Mouse (Mus musculus): ENCODE data around the gene Ankrd55. TPM values are rescaled to one million over a fixed set of nuclear protein-coding genes. Genes with fewer than 3 reads are reported as not detected.

Ankrd55 gene
- polyA plus RNA-seq, 1 experiment from 2014 or later = 2.3 TPM

- no peaks in the 10 kb centered on the region for H3K27me3 ChIP-seq (ENCODE audit: control insufficient read depth, insufficient read depth, low read length)
- 85% methylated on average over 4 of the region's 4 CpGs for WGBS
- no peak overlapping the region for H3K9ac ChIP-seq (ENCODE audit: low read length)
- H3K9me3 ChIP-seq (ENCODE audit: control insufficient read depth, low read length) = no peaks in the 10 kb centered on the region
- ATAC-seq (ENCODE audit: low FRiP score) = no peak
- no peak overlapping the region for H3K4me3 ChIP-seq (ENCODE audit: low read depth, low read length)
- no peaks in the 10 kb centered on the region for H3K36me3 ChIP-seq (ENCODE audit: control insufficient read depth, insufficient read depth, low read length)
- H3K4me2 ChIP-seq = no peak overlapping the region
- no peak for DNase-seq (ENCODE audit: low spot score, missing footprints)
- no peak overlapping the region for H3K27ac ChIP-seq (ENCODE audit: low read depth, low read length)
- H3K4me1 ChIP-seq (ENCODE audit: control insufficient read depth, insufficient read depth, low read length) = no peaks in the 10 kb centered on the region
Observed at GRCm38 (mm10) chr13:112366321-112367029, 78.2 kb downstream of the Ankrd55 start.

- no peaks in the 10 kb centered on the region for H3K36me3 ChIP-seq (ENCODE audit: control insufficient read depth, insufficient read depth, low read length)
- no peak overlapping the region for H3K27ac ChIP-seq (ENCODE audit: low read depth, low read length)
- no peaks in the 10 kb centered on the region for H3K4me1 ChIP-seq (ENCODE audit: control insufficient read depth, insufficient read depth, low read length)
- DNase-seq (ENCODE audit: low spot score, missing footprints) (peak; percentile 60), ATAC-seq (ENCODE audit: low FRiP score) (no peak)
- no peaks in the 10 kb centered on the region for H3K9me3 ChIP-seq (ENCODE audit: control insufficient read depth, low read length)
- H3K27me3 ChIP-seq (ENCODE audit: control insufficient read depth, insufficient read depth, low read length) = no peaks in the 10 kb centered on the region
- WGBS = 95% methylated on average over 4 of the region's 4 CpGs
- H3K9ac ChIP-seq (ENCODE audit: low read length) = no peak overlapping the region
- no peak overlapping the region for H3K4me2 ChIP-seq
- no peak overlapping the region for H3K4me3 ChIP-seq (ENCODE audit: low read depth, low read length)
Observed at GRCm38 (mm10) chr13:112371729-112372128, 83.5 kb downstream of the Ankrd55 start.

GRCm38 (mm10) chr13:112375766-112376165 lies 87.5 kb downstream of the Ankrd55 start:
- DNase-seq (ENCODE audit: low spot score, missing footprints) (peak; percentile 45), ATAC-seq (ENCODE audit: low FRiP score) (no peak)
- H3K4me3 ChIP-seq (ENCODE audit: low read depth, low read length) = no peak overlapping the region
- H3K4me1 ChIP-seq (ENCODE audit: control insufficient read depth, insufficient read depth, low read length) = no peaks in the 10 kb centered on the region
- WGBS = 44% methylated on average over 8 of the region's 8 CpGs
- no peaks in the 10 kb centered on the region for H3K36me3 ChIP-seq (ENCODE audit: control insufficient read depth, insufficient read depth, low read length)
- no peak overlapping the region for H3K9ac ChIP-seq (ENCODE audit: low read length)
- H3K27me3 ChIP-seq (ENCODE audit: control insufficient read depth, insufficient read depth, low read length) = no peaks in the 10 kb centered on the region
- H3K4me2 ChIP-seq = no peak overlapping the region
- no peak overlapping the region for H3K27ac ChIP-seq (ENCODE audit: low read depth, low read length)
- no peaks in the 10 kb centered on the region for H3K9me3 ChIP-seq (ENCODE audit: control insufficient read depth, low read length)

DNA sequence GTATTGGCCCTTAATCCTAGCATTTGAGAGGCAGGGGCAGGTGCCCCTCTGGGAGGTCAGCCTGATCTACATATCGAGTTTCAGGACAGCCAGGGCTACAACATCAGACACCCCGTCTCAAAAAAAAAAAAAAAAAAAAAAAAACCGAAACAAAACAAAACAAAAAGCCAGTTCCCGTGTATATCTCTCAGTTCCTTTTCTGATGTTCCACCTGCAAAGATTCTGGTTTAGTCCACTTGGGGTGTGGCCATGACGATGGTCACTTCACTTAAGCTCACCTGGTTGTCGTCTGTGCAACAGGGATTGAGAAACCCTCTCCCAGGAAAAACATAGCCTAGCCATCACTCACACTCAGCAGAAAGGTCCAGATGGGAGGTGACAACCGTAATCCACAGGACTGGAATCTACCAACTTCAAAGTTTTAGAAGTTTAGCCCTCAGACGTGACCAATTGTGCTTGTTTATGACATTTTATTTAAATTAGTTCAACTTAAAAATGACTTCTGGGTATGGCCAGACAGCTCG lies 90.6 kb downstream of the Ankrd55 start:
- Histone ChIP-seq H3K27ac (ENCODE audit: low read depth, low read length) (no peak overlapping the region), H3K9ac (ENCODE audit: low read length) (no peak overlapping the region), H3K27me3 (ENCODE audit: control insufficient read depth, insufficient read depth, low read length) (no peaks in the 10 kb centered on the region), H3K9me3 (ENCODE audit: control insufficient read depth, low read length) (no peaks in the 10 kb centered on the region), H3K4me2 (no peak overlapping the region), H3K4me3 (ENCODE audit: low read depth, low read length) (no peak overlapping the region), H3K4me1 (ENCODE audit: control insufficient read depth, insufficient read depth, low read length) (no peaks in the 10 kb centered on the region), H3K36me3 (ENCODE audit: control insufficient read depth, insufficient read depth, low read length) (no peaks in the 10 kb centered on the region)
- ATAC-seq (ENCODE audit: low FRiP score) (no peak), DNase-seq (ENCODE audit: low spot score, missing footprints) (peak; percentile 70)
- 81% methylated on average over 9 of the region's 9 CpGs for WGBS

DNA sequence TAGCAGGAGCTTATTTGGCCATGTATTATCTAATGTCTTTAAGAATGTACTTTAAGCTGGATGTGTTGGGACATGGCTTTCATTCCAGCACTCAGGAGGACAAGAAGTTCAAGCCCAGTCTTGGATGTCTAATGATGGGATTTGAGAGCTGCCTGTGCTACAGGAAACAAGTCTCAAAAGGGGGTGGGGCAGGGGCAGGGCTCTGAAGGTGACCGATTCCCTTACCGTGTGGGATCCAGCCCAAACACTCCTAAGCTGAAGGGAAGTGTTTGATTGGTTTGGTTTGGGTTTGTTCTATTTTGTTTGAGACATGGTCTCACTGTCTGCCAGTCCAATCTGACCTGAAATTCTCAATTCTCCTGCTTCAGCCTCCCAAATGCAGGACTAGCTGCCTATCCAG lies 93.2 kb downstream of the Ankrd55 start:
- H3K4me3 ChIP-seq (ENCODE audit: low read depth, low read length) = no peak overlapping the region
- H3K9ac ChIP-seq (ENCODE audit: low read length) = no peak overlapping the region
- DNase-seq (ENCODE audit: low spot score, missing footprints) = peak; percentile 67
- H3K36me3 ChIP-seq (ENCODE audit: control insufficient read depth, insufficient read depth, low read length) = no peaks in the 10 kb centered on the region
- no peak for ATAC-seq (ENCODE audit: low FRiP score)
- H3K9me3 ChIP-seq (ENCODE audit: control insufficient read depth, low read length) = no peaks in the 10 kb centered on the region
- 82% methylated on average over 2 of the region's 2 CpGs for WGBS
- H3K27me3 ChIP-seq (ENCODE audit: control insufficient read depth, insufficient read depth, low read length) = no peaks in the 10 kb centered on the region
- H3K27ac ChIP-seq (ENCODE audit: low read depth, low read length) = no peak overlapping the region
- H3K4me1 ChIP-seq (ENCODE audit: control insufficient read depth, insufficient read depth, low read length) = no peaks in the 10 kb centered on the region
- no peak overlapping the region for H3K4me2 ChIP-seq

GRCm38 (mm10) chr13:112382457-112382856 lies 94.2 kb downstream of the Ankrd55 start:
- no peak overlapping the region for H3K9ac ChIP-seq (ENCODE audit: low read length)
- peak; percentile 78 for DNase-seq (ENCODE audit: low spot score, missing footprints)
- H3K4me2 ChIP-seq = no peak overlapping the region
- 72% methylated on average over 4 of the region's 4 CpGs for WGBS
- no peaks in the 10 kb centered on the region for H3K36me3 ChIP-seq (ENCODE audit: control insufficient read depth, insufficient read depth, low read length)
- no peak overlapping the region for H3K4me3 ChIP-seq (ENCODE audit: low read depth, low read length)
- no peak overlapping the region for H3K27ac ChIP-seq (ENCODE audit: low read depth, low read length)
- ATAC-seq (ENCODE audit: low FRiP score) = no peak
- no peaks in the 10 kb centered on the region for H3K9me3 ChIP-seq (ENCODE audit: control insufficient read depth, low read length)
- H3K4me1 ChIP-seq (ENCODE audit: control insufficient read depth, insufficient read depth, low read length) = no peaks in the 10 kb centered on the region
- no peaks in the 10 kb centered on the region for H3K27me3 ChIP-seq (ENCODE audit: control insufficient read depth, insufficient read depth, low read length)

DNA sequence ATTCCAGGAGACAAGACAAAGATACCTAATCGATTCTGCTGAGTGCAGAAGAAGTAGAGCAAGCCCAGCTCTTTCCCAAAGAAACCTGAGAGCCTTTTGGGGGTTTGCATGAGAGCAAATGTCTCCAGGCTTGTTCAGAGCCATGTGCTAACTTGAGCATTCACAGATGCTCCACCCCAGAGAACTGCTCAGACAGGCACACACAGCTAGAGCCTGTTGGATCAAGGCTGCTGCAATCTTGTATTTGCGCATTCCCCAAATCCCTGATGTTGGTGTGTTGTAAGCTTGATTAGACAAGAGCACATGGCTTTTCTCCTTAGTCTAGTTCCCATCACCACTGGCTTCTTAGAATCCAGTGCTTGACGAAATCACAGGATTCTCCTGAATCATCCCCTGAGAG lies 94.7 kb downstream of the Ankrd55 start:
- no peaks in the 10 kb centered on the region for H3K27me3 ChIP-seq (ENCODE audit: control insufficient read depth, insufficient read depth, low read length)
- DNase-seq (ENCODE audit: low spot score, missing footprints) (peak; percentile 73), ATAC-seq (ENCODE audit: low FRiP score) (no peak)
- H3K36me3 ChIP-seq (ENCODE audit: control insufficient read depth, insufficient read depth, low read length) = no peaks in the 10 kb centered on the region
- no peaks in the 10 kb centered on the region for H3K4me1 ChIP-seq (ENCODE audit: control insufficient read depth, insufficient read depth, low read length)
- no peak overlapping the region for H3K4me3 ChIP-seq (ENCODE audit: low read depth, low read length)
- no peak overlapping the region for H3K27ac ChIP-seq (ENCODE audit: low read depth, low read length)
- H3K9ac ChIP-seq (ENCODE audit: low read length) = no peak overlapping the region
- no peak overlapping the region for H3K4me2 ChIP-seq
- no peaks in the 10 kb centered on the region for H3K9me3 ChIP-seq (ENCODE audit: control insufficient read depth, low read length)
- 82% methylated on average over 3 of the region's 3 CpGs for WGBS

DNA sequence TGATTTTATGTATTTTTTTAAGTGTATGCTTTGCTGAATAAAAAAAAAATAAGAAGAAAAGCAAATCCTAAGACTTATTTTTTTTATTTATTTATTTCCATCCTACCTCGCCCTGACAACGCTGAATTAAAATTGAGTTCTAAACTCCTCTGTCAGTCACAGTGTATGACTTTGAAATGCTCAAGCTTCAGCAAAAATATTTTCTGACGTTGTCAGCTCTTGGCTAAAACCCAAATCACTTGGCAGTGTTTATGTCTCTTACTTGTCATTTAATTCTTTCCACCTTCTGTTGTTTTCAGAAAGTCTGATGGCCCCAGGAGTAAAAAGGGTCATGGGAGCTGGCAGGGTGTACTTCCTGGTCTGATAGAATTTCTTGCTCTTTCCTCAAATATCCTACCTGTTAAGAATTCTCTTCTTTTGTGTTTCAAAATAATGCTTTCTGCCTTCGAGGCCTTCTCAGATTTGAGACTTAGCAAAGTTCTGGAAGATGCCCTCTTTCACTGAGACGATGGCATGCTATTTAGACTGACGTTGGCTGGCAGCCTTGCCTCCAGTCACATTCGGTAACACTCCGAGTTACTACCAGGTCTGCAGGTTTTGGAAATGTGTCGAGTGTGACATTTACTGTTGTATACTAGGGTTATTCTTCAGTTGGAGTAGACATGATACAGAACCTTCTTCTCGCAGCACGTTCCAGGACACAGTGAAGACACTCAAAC lies 95.8 kb downstream of the Ankrd55 start:
- peak; percentile 67 for DNase-seq (ENCODE audit: low spot score, missing footprints)
- 85% methylated on average over 11 of the region's 11 CpGs for WGBS
- H3K9ac ChIP-seq (ENCODE audit: low read length) = no peak overlapping the region
- no peak overlapping the region for H3K4me3 ChIP-seq (ENCODE audit: low read depth, low read length)
- no peaks in the 10 kb centered on the region for H3K27me3 ChIP-seq (ENCODE audit: control insufficient read depth, insufficient read depth, low read length)
- H3K9me3 ChIP-seq (ENCODE audit: control insufficient read depth, low read length) = no peaks in the 10 kb centered on the region
- no peak for ATAC-seq (ENCODE audit: low FRiP score)
- H3K27ac ChIP-seq (ENCODE audit: low read depth, low read length) = no peak overlapping the region
- no peaks in the 10 kb centered on the region for H3K36me3 ChIP-seq (ENCODE audit: control insufficient read depth, insufficient read depth, low read length)
- H3K4me2 ChIP-seq = no peak overlapping the region
- H3K4me1 ChIP-seq (ENCODE audit: control insufficient read depth, insufficient read depth, low read length) = no peaks in the 10 kb centered on the region

- Histone ChIP-seq H3K27me3 (ENCODE audit: control insufficient read depth, insufficient read depth, low read length) (no peaks in the 10 kb centered on the region), H3K4me2 (no peak overlapping the region), H3K36me3 (ENCODE audit: control insufficient read depth, insufficient read depth, low read length) (no peaks in the 10 kb centered on the region), H3K4me3 (ENCODE audit: low read depth, low read length) (no peak overlapping the region), H3K9ac (ENCODE audit: low read length) (no peak overlapping the region), H3K9me3 (ENCODE audit: control insufficient read depth, low read length) (no peaks in the 10 kb centered on the region), H3K4me1 (ENCODE audit: control insufficient read depth, insufficient read depth, low read length) (no peaks in the 10 kb centered on the region), H3K27ac (ENCODE audit: low read depth, low read length) (no peak overlapping the region)
- ATAC-seq (ENCODE audit: low FRiP score) (no peak), DNase-seq (ENCODE audit: low spot score, missing footprints) (no peak)
- 96% methylated on average over 9 of the region's 9 CpGs for WGBS
Observed at GRCm38 (mm10) chr13:112385040-112385439, 96.8 kb downstream of the Ankrd55 start.
